ENCODE assay signal across 14 mouse cellular contexts in the genomic region with DNA sequence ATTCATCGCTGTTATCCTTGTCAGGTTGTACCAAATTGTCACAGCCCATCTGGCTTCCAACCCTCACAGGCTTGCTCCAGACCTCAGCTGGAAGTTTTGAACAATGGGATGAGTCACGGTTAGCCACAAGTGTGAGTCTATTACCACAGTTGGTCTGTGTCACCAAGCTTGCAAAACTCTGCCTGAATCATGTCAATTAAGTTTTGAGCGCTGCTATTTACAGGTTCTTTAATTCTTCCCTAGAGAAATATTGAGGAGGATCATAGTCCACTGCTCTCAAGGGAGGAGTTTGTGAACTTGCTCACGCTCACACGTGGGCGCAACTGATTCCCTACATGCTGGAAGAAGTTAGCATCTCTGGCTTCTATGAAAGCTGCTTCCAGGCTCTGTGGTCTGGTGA.
DNase-seq lines count a peak whose midpoint lies in the region; ATAC-seq and TF ChIP-seq lines count a peak whose summit lies in the region.
"Had no signal": no experiment of that assay in that cellular context is flagged by ENCODE, and none has a peak within 500 bp of the region (broad histone marks: within the 10 kb centered on the region; RNA-seq: fewer than 3 reads in every experiment).

No protein-coding gene starts in this region.

- H3K27ac ChIP-seq in layer of hippocampus, adult 2 months, result no peak overlapping the region
- H3K27ac ChIP-seq in cerebellum, adult 2 months (ENCODE audit: insufficient read depth, low read length), result no peak overlapping the region
- no peak overlapping the region for H3K27ac ChIP-seq in heart, embryonic 11.5 days (ENCODE audit: low read depth, low read length)
- H3K27ac ChIP-seq: intestine, embryonic 15.5 days; limb, embryonic 15.5 days had no signal

- peak; percentile 41 to 71 for DNase-seq in layer of hippocampus, adult 18-20 months (ENCODE audit: low spot score in 2 of 2)
- DNase-seq in layer of hippocampus, postnatal 25 days (ENCODE audit: extremely low spot score in 1 of 2, low spot score in 1 of 2), result no peak
- DNase-seq in adipocyte (ENCODE audit: low spot score), result peak; percentile 26
- DNase-seq in layer of hippocampus, adult 2 months (ENCODE audit: low spot score in 2 of 2), result peak; percentile 25 to 32
- DNase-seq in retina, postnatal 1 day, result peak; percentile 53
- no peak for DNase-seq in cerebellum, adult 2 months
- DNase-seq: cerebellum, postnatal 25 days; heart, postnatal 14 days; lung, postnatal 10 days had no signal

- ATAC-seq in heart, embryonic 11.5 days (replicated peaks; ENCODE audit: insufficient number of reproducible peaks, low FRiP score, low TSS enrichment), result no peak
- ATAC-seq: activated CD4-positive, CD25-positive, alpha-beta regulatory T cell, adult 4 months; intestine, embryonic 15.5 days; midbrain, embryonic 16.5 days had no signal

- no peak for TF ChIP-seq POLR2A in cerebellum, adult 2 months (IDR thresholded peaks at IDR 0.05; ENCODE audit: borderline replicate concordance, insufficient read depth, low read length)

- H3K4me3 ChIP-seq in layer of hippocampus, adult 2 months, result no peak overlapping the region
- no peak overlapping the region for H3K4me3 ChIP-seq in cerebellum, adult 2 months (replicated peaks; ENCODE audit: insufficient read depth, low read depth, low read length)
- no peak overlapping the region for H3K4me3 ChIP-seq in heart, embryonic 11.5 days (ENCODE audit: low read depth, low read length)
- H3K4me3 ChIP-seq: intestine, embryonic 15.5 days; limb, embryonic 15.5 days had no signal

- H3K4me2 ChIP-seq in heart, embryonic 11.5 days, result no peak overlapping the region
- H3K4me2 ChIP-seq: intestine, embryonic 15.5 days had no signal

- no peaks in the 10 kb centered on the region for H3K4me1 ChIP-seq in cerebellum, adult 2 months (ENCODE audit: control insufficient read depth, insufficient read depth, low read length)
- peaks cover 11% of the 10 kb centered on the region for H3K4me1 ChIP-seq in heart, embryonic 11.5 days (ENCODE audit: control insufficient read depth, insufficient read depth, low read length)
- H3K4me1 ChIP-seq: intestine, embryonic 15.5 days had no signal

- H3K9me3 ChIP-seq in heart, embryonic 11.5 days (replicated peaks; ENCODE audit: control insufficient read depth, low read length), result no peaks in the 10 kb centered on the region
- H3K9me3 ChIP-seq: intestine, embryonic 15.5 days; limb, embryonic 15.5 days had no signal

- H3K9ac ChIP-seq in heart, embryonic 11.5 days (ENCODE audit: low read depth, low read length), result no peak overlapping the region
- H3K9ac ChIP-seq: intestine, embryonic 15.5 days; limb, embryonic 15.5 days had no signal

- no peak for TF ChIP-seq CTCF in layer of hippocampus, adult 2 months (conservative IDR thresholded peaks at IDR 0.05)
- no peak for TF ChIP-seq CTCF in cerebellum, adult 2 months (IDR thresholded peaks at IDR 0.05; ENCODE audit: borderline replicate concordance, insufficient read depth, low read depth, low read length)

- H3K27me3 ChIP-seq in cerebellum, adult 2 months (ENCODE audit: control insufficient read depth, insufficient read depth, low read length), result no peaks in the 10 kb centered on the region; the same call in 1 of the 2 replicates
- H3K27me3 ChIP-seq in heart, embryonic 11.5 days (ENCODE audit: control insufficient read depth, insufficient read depth, low read length), result no peaks in the 10 kb centered on the region
- H3K27me3 ChIP-seq: intestine, embryonic 15.5 days; limb, embryonic 15.5 days had no signal

- WGBS in cerebellum, adult 2 months, result 29% methylated on average over 6 of the region's 6 CpGs
- WGBS in heart, embryonic 11.5 days (ENCODE audit: insufficient replicate concordance), result 73% methylated on average over 6 of the region's 6 CpGs

- no peaks in the 10 kb centered on the region for H3K36me3 ChIP-seq in heart, embryonic 11.5 days (ENCODE audit: control insufficient read depth, insufficient read depth, low read length)
- H3K36me3 ChIP-seq: intestine, embryonic 15.5 days; limb, embryonic 15.5 days had no signal

Comparison
In these comparisons a context has a peak if more than half of its experiments do, and no peak if none do; other contexts are left out.
1. DNase-seq: peak in layer of hippocampus, adult 18-20 months (2 of 2), adipocyte (single experiment), layer of hippocampus, adult 2 months (2 of 2) and retina, postnatal 1 day (single experiment); none in layer of hippocampus, postnatal 25 days (0 of 2) and cerebellum, adult 2 months (0 of 2).